Mouse (Mus musculus) MEL (cell line): Measurements from ENCODE around the gene Vopp1.
A peak's percentile ranks its signal among the peaks of the same experiment; 100 is the strongest.

ENCODE experiments used
- CTCF ChIP-seq, 3 experiments: IDR thresholded peaks in 2 of 3; conservative IDR thresholded peaks in 1 of 3; 2 replicates each; pipeline ENCODE4 v1.5.1; 2011 to 2012; ENCODE audit warnings: low read length in 3 of 3, low read depth in 2 of 3, mild to moderate bottlenecking in 2 of 3, improper control_type of control experiment in 1 of 3, inconsistent platforms in 1 of 3, mixed read lengths in 1 of 3, moderate library complexity in 1 of 3; ENCODE audit not compliant: control insufficient read depth in 1 of 3, insufficient read depth in 1 of 3, poor library complexity in 1 of 3, severe bottlenecking in 1 of 3
- NRF1 ChIP-seq: IDR thresholded peaks from 2 replicates; pipeline ENCODE4 v1.6.1; 2014; ENCODE audit warnings: low read depth, mild to moderate bottlenecking, inconsistent platforms, low read length, improper control_type of control experiment, moderate library complexity; ENCODE audit not compliant: poor library complexity, insufficient read depth, severe bottlenecking
- POLR2AphosphoS2 ChIP-seq: IDR thresholded peaks from 2 replicates; pipeline ENCODE4 v1.6.1; 2011; ENCODE audit warnings: low read length, improper control_type of control experiment
- USF1 ChIP-seq: IDR thresholded peaks from 2 replicates; pipeline ENCODE4 v1.6.1; 2014; ENCODE audit warnings: low read depth, mild to moderate bottlenecking, inconsistent platforms, low read length, improper control_type of control experiment, moderate library complexity
- ZKSCAN1 ChIP-seq: IDR thresholded peaks from 2 replicates; pipeline ENCODE4 v1.6.1; 2012; ENCODE audit warnings: low read depth, mild to moderate bottlenecking, inconsistent platforms, low read length, improper control_type of control experiment, moderate library complexity

DNA sequence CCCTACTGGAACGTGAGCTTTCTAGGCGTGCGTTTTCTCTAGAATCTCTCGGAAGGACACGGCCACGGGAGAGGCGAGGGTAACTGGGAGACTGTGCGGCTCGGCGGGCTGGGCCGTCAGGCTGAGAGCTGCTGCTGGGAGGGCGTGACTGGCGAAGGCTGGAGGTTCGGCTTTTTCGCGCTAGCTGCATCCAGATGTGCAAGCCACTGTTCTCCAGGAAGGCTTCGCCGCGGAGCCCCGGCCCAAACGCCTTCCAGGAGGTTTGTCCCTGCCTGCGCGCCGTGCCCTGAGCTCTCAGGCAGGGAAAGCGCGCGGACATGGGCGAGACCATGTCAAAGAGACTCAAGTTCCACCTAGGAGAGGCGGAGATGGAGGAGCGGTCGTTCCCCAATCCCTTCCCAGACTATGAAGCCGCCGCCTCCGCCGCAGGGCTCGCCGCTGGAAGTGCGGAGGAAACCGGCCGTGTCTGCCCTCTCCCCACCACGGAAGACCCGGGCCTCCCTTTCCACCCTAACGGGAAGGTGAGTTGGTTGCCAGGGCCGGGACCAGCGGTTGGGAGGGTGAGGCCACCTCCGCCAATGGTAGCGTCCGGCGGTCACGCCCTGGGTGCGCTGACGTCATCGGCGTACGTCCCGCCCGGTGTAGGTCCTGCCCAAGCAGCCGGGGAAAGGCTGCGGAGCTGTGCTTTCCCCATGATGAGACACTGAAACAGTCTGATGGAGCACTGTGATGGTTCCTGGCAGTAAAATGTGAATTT is 122.0 kb downstream of the Vopp1 start:
- TF ChIP-seq CTCF (IDR thresholded peaks at IDR 0.05 in 2 of 3, conservative IDR thresholded peaks at IDR 0.05 in 1 of 3; ENCODE audit: control insufficient read depth in 1 of 3, insufficient read depth in 1 of 3, low read depth in 2 of 3, low read length in 3 of 3, poor library complexity in 1 of 3, severe bottlenecking in 1 of 3) (no peak), ZKSCAN1 (no peak), POLR2AphosphoS2 (peak; percentile 82; the same call in 1 of the 2 replicates), USF1 (peak; percentile 48; the same call in 1 of the 2 replicates), NRF1 (peak; percentile 33; the same call in 1 of the 2 replicates)
